Mouse (Mus musculus) liver, postnatal 0 days (tissue): Measurements from ENCODE around the gene Zfp3. TPM values are rescaled to one million over a fixed set of nuclear protein-coding genes. Genes with fewer than 3 reads are reported as not detected.

ENCODE experiments used
- ATAC-seq: fragments of 200-750 bp; cut with Nextera tagmentation; 2 replicates; pipeline ENCODE4 v1.8.0; 2017; ENCODE audit warnings: mild to moderate bottlenecking, moderate library complexity
- DNase-seq: peaks from one replicate; pipeline ENCODE4 v3.0.0-alpha.2; 2016
- H3K27ac ChIP-seq: fragments of 300-500 bp; sonication (generic); 2 replicates; pipeline ENCODE4 v1.5.1; 2014; ENCODE audit warnings: antibody characterized with exemption, moderate library complexity, mild to moderate bottlenecking, low read depth
- H3K27me3 ChIP-seq: fragments of 300-500 bp; sonication (generic); 2 replicates; pipeline ENCODE4 v1.6.1; 2014; ENCODE audit warnings: low read length, control low read depth, mixed read lengths; ENCODE audit not compliant: insufficient read depth
- H3K36me3 ChIP-seq: fragments of 300-500 bp; sonication (generic); replicated peaks from 2 replicates; pipeline ENCODE4 v1.6.1; 2014; ENCODE audit warnings: mild to moderate bottlenecking, control low read depth, low read length, moderate library complexity, mixed read lengths; ENCODE audit not compliant: insufficient read depth
- H3K4me1 ChIP-seq: fragments of 300-500 bp; sonication (generic); 2 replicates; pipeline ENCODE4 v1.6.1; 2014; ENCODE audit warnings: antibody characterized with exemption, mild to moderate bottlenecking, control low read depth; ENCODE audit not compliant: insufficient read depth
- H3K4me2 ChIP-seq: fragments of 300-500 bp; sonication (generic); 2 replicates; pipeline ENCODE4 v1.6.1; 2014; ENCODE audit warnings: low read depth, mild to moderate bottlenecking, low read length, moderate library complexity, mixed read lengths
- H3K4me3 ChIP-seq: fragments of 300-500 bp; sonication (generic); 2 replicates; pipeline ENCODE4 v1.5.1; 2014; ENCODE audit warnings: low read depth, low read length
- H3K9ac ChIP-seq: fragments of 300-500 bp; sonication (generic); replicated peaks from 2 replicates; pipeline ENCODE4 v1.6.1; 2014; ENCODE audit warnings: mild to moderate bottlenecking, moderate library complexity
- H3K9me3 ChIP-seq: fragments of 300-500 bp; sonication (generic); 2 replicates; pipeline ENCODE4 v1.6.1; 2016; ENCODE audit warnings: mild to moderate bottlenecking, control low read depth, low read length, mixed read lengths
- CTCF ChIP-seq: sonication (generic); IDR thresholded peaks from 2 replicates; pipeline ENCODE4 v1.5.1; 2016; ENCODE audit warnings: antibody characterized with exemption, low read depth
- EP300 ChIP-seq: IDR thresholded peaks from 2 replicates; pipeline ENCODE4 v1.6.1; 2016; ENCODE audit warnings: antibody characterized with exemption, low read depth, mild to moderate bottlenecking
- WGBS: fragments of 180-500 bp; shearing (Covaris S2); extraction: QIAGEN DNeasy Blood & Tissue Kit; methylation state at CpG from one replicate; pipeline ENCODE4 v1.1.7; 2014; ENCODE audit not compliant: insufficient replicate concordance; 5-methylcytosine and 5-hydroxymethylcytosine counted together
- polyA plus RNA-seq: library from polyadenylated mRNA; unstranded; fragments of >200 nt; fragmentation: Nextera tagmentation; extraction: Ambion mirVana; gene quantifications from 2 replicates; pipeline ENCODE4 v1.2.1, GENCODE M21; 2015

Zfp3 gene
- polyA plus RNA-seq, 1 experiment from 2014 or later, result 1.9 TPM

DNA sequence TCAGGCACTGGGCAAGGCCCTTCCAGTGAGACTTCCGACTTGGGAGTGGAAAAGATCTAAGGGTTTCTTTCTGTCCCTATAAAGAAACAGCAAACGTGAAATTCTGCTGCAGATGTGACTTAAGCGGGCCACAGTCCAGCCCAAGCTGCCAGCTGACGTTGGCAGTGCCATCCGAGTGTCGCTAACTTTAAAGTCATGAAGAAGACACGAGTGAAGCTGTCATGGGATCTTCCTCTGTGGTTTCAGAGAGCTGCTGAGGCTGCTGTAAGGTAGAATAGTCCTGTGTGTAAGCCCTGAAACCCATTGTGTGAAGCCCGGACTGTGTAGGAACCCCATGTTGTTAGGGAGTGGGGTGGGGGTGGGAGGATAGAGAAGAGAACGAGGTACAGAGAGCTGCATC, 1.4 kb upstream of the Zfp3 start:
- H3K4me1 ChIP-seq, result peaks cover 12% of the 10 kb centered on the region
- no peak for TF ChIP-seq CTCF
- no peak for TF ChIP-seq EP300
- no peak overlapping the region for H3K27ac ChIP-seq
- DNase-seq, result no peak
- no peaks in the 10 kb centered on the region for H3K27me3 ChIP-seq
- H3K4me3 ChIP-seq, result no peak overlapping the region
- no peaks in the 10 kb centered on the region for H3K9me3 ChIP-seq
- no peak overlapping the region for H3K4me2 ChIP-seq
- H3K36me3 ChIP-seq, result no peaks in the 10 kb centered on the region
- 75% methylated on average over 9 of the region's 9 CpGs for WGBS
- H3K9ac ChIP-seq, result no peak overlapping the region
- ATAC-seq, result no peak

DNA sequence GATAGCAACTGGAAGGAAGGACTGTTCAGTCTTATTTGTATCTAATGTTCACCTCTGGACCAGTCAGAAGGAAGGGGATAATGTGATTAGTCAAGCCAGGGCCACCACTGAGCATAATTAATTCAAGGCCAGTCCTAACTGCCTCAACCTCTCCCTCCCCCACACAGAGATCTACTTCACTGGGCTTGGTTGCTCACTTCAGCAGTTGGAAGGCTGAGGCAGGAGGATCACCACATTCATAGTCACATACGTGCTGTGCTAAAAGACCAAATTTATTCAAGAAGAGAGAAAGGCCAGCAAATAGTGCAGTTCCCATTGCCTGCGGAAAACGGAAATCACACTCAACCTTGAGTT, 450 bp upstream of the Zfp3 start:
- WGBS, result 33% methylated on average over 3 of the region's 3 CpGs
- ATAC-seq (no peak), DNase-seq (no peak)
- peak overlapping the region; percentile 91 for H3K27ac ChIP-seq
- TF ChIP-seq CTCF (no peak), EP300 (no peak)
- H3K9ac ChIP-seq, result peak overlapping the region; percentile 86
- peaks cover 12% of the 10 kb centered on the region for H3K4me1 ChIP-seq
- peak overlapping the region; percentile 74 for H3K4me3 ChIP-seq
- H3K36me3 ChIP-seq, result peaks cover 2% of the 10 kb centered on the region; the same call in 1 of the 2 replicates
- peak overlapping the region; percentile 91 for H3K4me2 ChIP-seq
- H3K27me3 ChIP-seq, result no peaks in the 10 kb centered on the region
- H3K9me3 ChIP-seq, result no peaks in the 10 kb centered on the region

DNA sequence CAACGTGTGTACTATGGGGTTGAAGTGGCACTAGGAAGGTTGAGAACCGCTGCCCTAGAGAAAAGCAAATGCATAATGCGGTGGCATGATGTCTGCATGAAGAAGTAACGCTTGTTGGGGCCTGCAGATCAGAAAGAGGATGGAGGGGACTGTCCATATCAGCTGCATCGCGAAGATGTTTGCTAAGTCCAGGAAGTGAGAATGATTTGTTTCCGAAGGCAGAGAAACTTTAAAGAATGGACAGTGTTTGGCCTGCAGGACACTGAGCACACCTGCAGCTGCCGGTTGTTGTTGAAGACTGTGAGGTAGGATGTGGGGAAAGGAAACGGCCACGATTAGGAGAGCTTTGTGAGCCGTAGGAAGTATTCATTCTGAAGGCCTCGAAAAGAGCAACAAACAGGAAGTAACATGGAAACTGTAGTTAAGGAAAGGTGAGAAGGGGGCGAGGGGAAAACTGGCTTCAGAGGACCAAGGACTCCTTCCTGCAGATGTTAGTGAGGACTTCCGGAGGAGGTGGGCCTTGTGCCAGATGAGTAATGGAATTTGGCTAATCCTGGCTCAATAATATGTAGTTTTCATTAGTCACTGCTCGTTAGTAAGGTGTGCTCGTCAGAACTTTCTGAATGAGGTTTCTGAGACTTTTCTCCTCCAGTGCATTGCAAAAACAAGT, 1.9 kb downstream of the Zfp3 start:
- no peak for TF ChIP-seq CTCF
- TF ChIP-seq EP300, result no peak
- Histone ChIP-seq H3K9me3 (no peaks in the 10 kb centered on the region), H3K27me3 (no peaks in the 10 kb centered on the region), H3K4me1 (peaks cover 12% of the 10 kb centered on the region), H3K36me3 (peaks cover 4% of the 10 kb centered on the region), H3K9ac (0 out of 2 replicates have a peak overlapping the region, but pooled peaks have one; percentile 5), H3K4me2 (no peak overlapping the region), H3K4me3 (no peak overlapping the region), H3K27ac (no peak overlapping the region; the same call in 1 of the 2 replicates)
- 59% methylated on average over 16 of the region's 16 CpGs for WGBS
- ATAC-seq, result no peak
- no peak for DNase-seq

DNA sequence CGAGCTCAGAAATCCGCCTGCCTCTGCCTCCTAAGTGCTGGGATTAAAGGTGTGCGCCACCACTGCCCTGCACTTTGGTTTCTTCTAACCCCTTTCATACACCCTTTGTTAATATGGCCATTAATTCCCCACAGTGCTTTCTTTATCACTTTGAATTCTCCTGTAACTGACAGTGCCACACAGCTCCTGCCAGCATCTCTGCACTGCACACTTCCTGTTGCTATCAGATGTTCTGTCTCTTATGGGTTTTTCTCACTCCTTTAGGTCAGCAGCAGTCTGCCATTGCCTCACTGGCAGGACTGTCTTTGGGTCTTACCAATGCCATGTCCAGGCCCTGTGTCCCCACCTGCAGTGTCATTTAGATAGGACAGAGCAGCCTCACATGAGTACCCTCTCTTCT, 6.8 kb downstream of the Zfp3 start:
- ATAC-seq (no peak), DNase-seq (no peak)
- no peak for TF ChIP-seq EP300
- TF ChIP-seq CTCF, result no peak
- Histone ChIP-seq H3K36me3 (peaks cover 21% of the 10 kb centered on the region), H3K27me3 (no peaks in the 10 kb centered on the region), H3K27ac (no peak overlapping the region), H3K4me3 (no peak overlapping the region), H3K9ac (no peak overlapping the region), H3K9me3 (no peaks in the 10 kb centered on the region), H3K4me1 (peaks cover 5% of the 10 kb centered on the region; the same call in 1 of the 2 replicates), H3K4me2 (no peak overlapping the region)
- 60% methylated on average over 3 of the region's 3 CpGs for WGBS

DNA sequence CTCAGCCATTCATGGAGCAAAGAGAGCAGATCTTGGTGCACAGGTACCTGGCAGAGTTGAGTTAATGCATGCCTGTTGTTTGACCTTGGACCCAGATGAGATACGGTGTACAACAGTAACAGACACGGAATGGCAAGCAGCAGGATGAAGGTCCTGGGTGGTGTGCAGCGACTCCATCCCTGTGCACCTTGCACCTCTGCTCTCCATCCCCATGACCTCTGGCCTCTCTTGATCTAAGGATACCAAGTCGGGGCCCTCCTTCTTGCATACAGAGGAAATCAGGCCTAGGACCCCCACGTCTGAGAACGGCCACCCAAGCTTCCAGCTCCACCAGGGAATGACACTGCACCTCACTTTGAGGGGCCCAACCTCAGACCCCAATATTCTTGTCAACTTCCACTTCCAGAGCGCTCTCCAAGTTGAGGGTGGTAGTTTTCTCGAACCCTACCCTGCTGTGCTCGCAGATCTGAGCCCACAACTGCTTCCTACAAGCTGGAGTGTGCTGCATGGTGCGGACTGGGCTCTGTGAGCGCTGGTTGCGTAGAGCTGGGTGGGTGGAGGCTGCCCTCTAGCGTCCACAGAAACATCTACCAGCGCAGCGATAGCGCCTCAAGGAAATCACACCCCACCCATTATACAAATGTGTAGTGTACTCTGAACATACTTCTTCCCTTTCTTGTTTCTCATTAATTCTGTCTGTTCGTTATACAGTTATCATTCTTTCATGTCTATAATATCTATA, 13.0 kb downstream of the Zfp3 start:
- ATAC-seq (peak; percentile 78), DNase-seq (peak; percentile 79)
- no peaks in the 10 kb centered on the region for H3K27me3 ChIP-seq
- H3K4me2 ChIP-seq, result 0 out of 2 replicates have a peak overlapping the region, but pooled peaks have one; percentile 2
- peaks cover 6% of the 10 kb centered on the region for H3K36me3 ChIP-seq
- no peak overlapping the region for H3K27ac ChIP-seq
- H3K4me1 ChIP-seq, result no peaks in the 10 kb centered on the region
- no peak overlapping the region for H3K9ac ChIP-seq
- TF ChIP-seq CTCF, result peak; percentile 93
- no peak for TF ChIP-seq EP300
- WGBS, result 26% methylated on average over 17 of the region's 17 CpGs
- no peaks in the 10 kb centered on the region for H3K9me3 ChIP-seq
- no peak overlapping the region for H3K4me3 ChIP-seq

DNA sequence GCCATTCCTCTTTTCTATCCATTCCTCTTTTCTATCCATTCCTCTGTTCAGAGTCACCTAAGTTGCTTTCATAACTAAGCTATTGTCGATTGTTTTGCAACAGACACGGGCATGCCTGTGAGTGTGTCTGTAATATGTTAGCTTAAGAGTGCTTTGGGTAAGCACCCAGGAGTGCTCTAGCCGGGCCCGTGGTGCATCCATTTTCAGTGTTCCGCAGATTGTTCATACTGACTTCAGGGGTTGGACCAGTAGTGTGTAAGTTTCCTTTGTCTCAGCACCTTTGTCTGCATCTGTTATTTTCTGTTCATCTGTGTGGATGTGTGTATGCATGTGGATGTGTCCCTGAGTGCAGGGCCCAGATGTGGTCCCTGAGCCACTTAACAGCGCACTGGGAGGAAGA, 13.6 kb downstream of the Zfp3 start:
- TF ChIP-seq CTCF (no peak), EP300 (no peak)
- 52% methylated on average over 6 of the region's 6 CpGs for WGBS
- ATAC-seq (peak; percentile 25; the same call in 1 of the 2 replicates), DNase-seq (no peak)
- Histone ChIP-seq H3K4me3 (no peak overlapping the region), H3K4me2 (no peak overlapping the region), H3K9ac (no peak overlapping the region), H3K9me3 (no peaks in the 10 kb centered on the region), H3K4me1 (no peaks in the 10 kb centered on the region), H3K27ac (no peak overlapping the region), H3K36me3 (peaks cover under 1% of the 10 kb centered on the region; the same call in 1 of the 2 replicates), H3K27me3 (no peaks in the 10 kb centered on the region)
